Comparison of ENCODE assay signal across 8 mouse cellular contexts in genomic region chr11:79144741-79145140, GRCm38 (mm10). TPM values are rescaled to one million over a fixed set of nuclear protein-coding genes. Genes with fewer than 3 reads are reported as not detected.
A peak's percentile ranks its signal among the peaks of the same experiment; 100 is the strongest.
DNase-seq lines count a peak whose midpoint lies in the region; ATAC-seq and TF ChIP-seq lines count a peak whose summit lies in the region.

No protein-coding gene starts in this region.

- no peaks in the 10 kb centered on the region for H3K9me3 ChIP-seq in hindbrain, embryonic 14.5 days (ENCODE audit: control insufficient read depth, low read length)
- H3K9me3 ChIP-seq in midbrain, embryonic 13.5 days, result no peaks in the 10 kb centered on the region

- 0 out of 2 replicates have a peak overlapping the region, but pooled peaks have one; percentile 75 for H3K27ac ChIP-seq in cortical plate, adult 2 months (ENCODE audit: insufficient read depth, low read length)
- H3K27ac ChIP-seq in hindbrain, embryonic 14.5 days, result peak overlapping the region; percentile 89; the same call in 1 of the 2 replicates
- H3K27ac ChIP-seq in midbrain, embryonic 13.5 days, result no peak overlapping the region

- TF ChIP-seq CTCF in cortical plate, adult 2 months (IDR thresholded peaks at IDR 0.05; ENCODE audit: extremely low read depth, insufficient read depth, low read length), result no peak

- H3K4me1 ChIP-seq in cortical plate, adult 2 months (ENCODE audit: control insufficient read depth, insufficient read depth, low read length), result peaks cover 4% of the 10 kb centered on the region
- H3K4me1 ChIP-seq in hindbrain, embryonic 14.5 days (replicated peaks; ENCODE audit: control insufficient read depth, insufficient read depth, low read length), result peaks cover 23% of the 10 kb centered on the region
- peaks cover 24% of the 10 kb centered on the region for H3K4me1 ChIP-seq in midbrain, embryonic 13.5 days (replicated peaks)

- H3K9ac ChIP-seq in hindbrain, embryonic 14.5 days, result peak overlapping the region; percentile 86
- H3K9ac ChIP-seq in midbrain, embryonic 13.5 days (replicated peaks), result peak overlapping the region; percentile 87

- H3K27me3 ChIP-seq in hindbrain, embryonic 14.5 days (ENCODE audit: control insufficient read depth, insufficient read depth, low read length), result no peaks in the 10 kb centered on the region
- H3K27me3 ChIP-seq in midbrain, embryonic 13.5 days, result no peaks in the 10 kb centered on the region

- ATAC-seq in hindbrain, embryonic 14.5 days (ENCODE audit: low FRiP score), result no peak
- ATAC-seq in midbrain, embryonic 13.5 days, result no peak
- ATAC-seq in megakaryocyte-erythroid progenitor cell, adult 5-6 weeks (replicated peaks; ENCODE audit: low FRiP score, low TSS enrichment, poor library complexity, severe bottlenecking), result no peak

- DNase-seq in heart, adult 18-20 months, result peak; percentile 47 to 64
- no peak for DNase-seq in heart, adult 8-10 months (ENCODE audit: low spot score)
- DNase-seq in hindbrain, embryonic 14.5 days (ENCODE audit: low spot score), result peak; percentile 34
- no peak for DNase-seq in thymus, postnatal 36 days
- DNase-seq in frontal cortex, postnatal 25 days (ENCODE audit: low spot score in 2 of 2), result no peak

- H3K36me3 ChIP-seq in hindbrain, embryonic 14.5 days (replicated peaks; ENCODE audit: control insufficient read depth, insufficient read depth), result no peaks in the 10 kb centered on the region
- no peaks in the 10 kb centered on the region for H3K36me3 ChIP-seq in midbrain, embryonic 13.5 days

- 23% methylated on average over 1 of the region's 1 CpGs for WGBS in hindbrain, embryonic 14.5 days
- 55% methylated on average over 1 of the region's 1 CpGs for WGBS in midbrain, embryonic 13.5 days

- H3K4me3 ChIP-seq in cortical plate, adult 2 months (ENCODE audit: insufficient read depth, low read length), result peak overlapping the region; percentile 95
- peak overlapping the region; percentile 82 for H3K4me3 ChIP-seq in hindbrain, embryonic 14.5 days (replicated peaks; ENCODE audit: low read length)
- H3K4me3 ChIP-seq in midbrain, embryonic 13.5 days (replicated peaks), result peak overlapping the region; percentile 85

- peak overlapping the region; percentile 79 for H3K4me2 ChIP-seq in hindbrain, embryonic 14.5 days (replicated peaks)
- H3K4me2 ChIP-seq in midbrain, embryonic 13.5 days (replicated peaks), result peak overlapping the region; percentile 77

- no peak for TF ChIP-seq POLR2A in cortical plate, adult 2 months (IDR thresholded peaks at IDR 0.05; ENCODE audit: extremely low read depth, insufficient read depth, low read length)

RNA-seq across cellular contexts. Expression of gene Ksr1, which starts 1.5 kb away (rescaled TPM):
- 1 to 10 TPM; 5.7 to 5.8 TPM for total RNA-seq in heart, adult 18-20 months (2021)
- total RNA-seq in heart, adult 8-10 months (2022), result 1 to 10 TPM; 5.9 to 8.2 (median 6.5) TPM
- polyA plus RNA-seq in cortical plate, adult 2 months (2012; rRNA removed), result 32.8 and 39.8 TPM in 2 replicates
- 7.7 and 9.9 TPM in 2 replicates for polyA plus RNA-seq in hindbrain, embryonic 14.5 days (2014; fragmentation: Nextera tagmentation; extraction: Ambion mirVana)
- polyA plus RNA-seq in midbrain, embryonic 13.5 days (2015; fragmentation: Nextera tagmentation; extraction: Ambion mirVana), result 2.3 and 3.7 TPM in 2 replicates
- total RNA-seq in megakaryocyte-erythroid progenitor cell, adult 5-6 weeks (2014; fragmentation: Nextera tagmentation), result 5.4 and 11.9 TPM in 2 replicates
- 10.6 and 13.6 TPM in 2 replicates for total RNA-seq in megakaryocyte-erythroid progenitor cell, adult 5-6 weeks (2017)

Comparison
In these comparisons a context has a peak if more than half of its experiments do, and no peak if none do; other contexts are left out.
1. DNase-seq: peak in heart, adult 18-20 months (2 of 2) and hindbrain, embryonic 14.5 days (single experiment); none in heart, adult 8-10 months (single experiment), thymus, postnatal 36 days (0 of 2) and frontal cortex, postnatal 25 days (0 of 2).
2. Peak in every context shown above with its lines, with median percentiles within 50 percentile points of each other: H3K4me3 ChIP-seq.